Mouse (Mus musculus): ENCODE data around the gene Strn4.

GRCm38 (mm10) chr7:16876608-16877007 lies 60.9 kb downstream of the Strn4 start:
- TF ChIP-seq GATA1 (IDR thresholded peaks at IDR 0.05; ENCODE audit: low read depth, low read length) (no peak), SIN3A (IDR thresholded peaks at IDR 0.05; ENCODE audit: low read length) (no peak), POLR2A (IDR thresholded peaks at IDR 0.05; ENCODE audit: control insufficient read depth in 1 of 2, insufficient read depth in 1 of 2, low read depth in 1 of 2, low read length in 2 of 2, poor library complexity in 1 of 2) (no peak), NRF1 (IDR thresholded peaks at IDR 0.05; ENCODE audit: insufficient read depth, low read depth, low read length, poor library complexity, severe bottlenecking) (no peak), CTCF (IDR thresholded peaks at IDR 0.05 in 2 of 3, conservative IDR thresholded peaks at IDR 0.05 in 1 of 3; ENCODE audit: control insufficient read depth in 1 of 3, insufficient read depth in 1 of 3, low read depth in 2 of 3, low read length in 3 of 3, poor library complexity in 1 of 3, severe bottlenecking in 1 of 3) (no peak), E2F4 (IDR thresholded peaks at IDR 0.05; ENCODE audit: borderline replicate concordance, low read depth, low read length) (no peak), CHD2 (IDR thresholded peaks at IDR 0.05; ENCODE audit: low read length) (no peak)
